Mouse (Mus musculus): ENCODE results near the gene Krt222. TPM values are rescaled to one million over a fixed set of nuclear protein-coding genes. Genes with fewer than 3 reads are reported as not detected.

Gene Krt222
- polyA plus RNA-seq, 1 experiment from 2014 or later = 8.1 TPM

- no peaks in the 10 kb centered on the region for H3K27me3 ChIP-seq (replicated peaks)
- WGBS = 20% methylated on average over 14 of the region's 14 CpGs
- H3K4me3 ChIP-seq = no peak overlapping the region
- H3K9me3 ChIP-seq = no peaks in the 10 kb centered on the region
- no peak for ATAC-seq (replicated peaks)
- H3K36me3 ChIP-seq (replicated peaks) = no peaks in the 10 kb centered on the region
- no peaks in the 10 kb centered on the region for H3K4me1 ChIP-seq
- H3K9ac ChIP-seq = no peak overlapping the region
- H3K27ac ChIP-seq = no peak overlapping the region
- H3K4me2 ChIP-seq = no peak overlapping the region
These were observed 54.7 kb downstream of the Krt222 start for GRCm38 (mm10) chr11:99189154-99189582.

GRCm38 (mm10) chr11:99187348-99187747, 56.5 kb downstream of the Krt222 start:
- H3K27ac ChIP-seq = no peak overlapping the region
- H3K4me3 ChIP-seq = no peak overlapping the region
- H3K9ac ChIP-seq = no peak overlapping the region
- no peaks in the 10 kb centered on the region for H3K36me3 ChIP-seq (replicated peaks)
- no peak overlapping the region for H3K4me2 ChIP-seq
- no peaks in the 10 kb centered on the region for H3K27me3 ChIP-seq (replicated peaks)
- H3K9me3 ChIP-seq = no peaks in the 10 kb centered on the region
- 96% methylated on average over 4 of the region's 4 CpGs for WGBS
- no peak for ATAC-seq (replicated peaks)
- H3K4me1 ChIP-seq = no peaks in the 10 kb centered on the region

GRCm38 (mm10) chr11:99186836-99187235, 57.0 kb downstream of the Krt222 start:
- ATAC-seq (replicated peaks) = no peak
- H3K9ac ChIP-seq = no peak overlapping the region
- H3K9me3 ChIP-seq = no peaks in the 10 kb centered on the region
- WGBS = 76% methylated on average over 2 of the region's 2 CpGs
- no peak overlapping the region for H3K4me2 ChIP-seq
- no peaks in the 10 kb centered on the region for H3K4me1 ChIP-seq
- no peaks in the 10 kb centered on the region for H3K36me3 ChIP-seq (replicated peaks)
- no peaks in the 10 kb centered on the region for H3K27me3 ChIP-seq (replicated peaks)
- H3K27ac ChIP-seq = no peak overlapping the region
- H3K4me3 ChIP-seq = no peak overlapping the region

Other genes starting within 250 kb of the Krt222 start
- gene Top2a, start 219.9 kb downstream of the Krt222 start, polyA plus RNA-seq (2015; fragmentation: Nextera tagmentation; extraction: Ambion mirVana) = 31.8 and 33.9 TPM in 2 replicates
- 136 and 154 TPM in 2 replicates for gene Igfbp4, start 202.8 kb downstream of the Krt222 start, polyA plus RNA-seq (2015; fragmentation: Nextera tagmentation; extraction: Ambion mirVana)
- gene Tns4, start 154.8 kb downstream of the Krt222 start, polyA plus RNA-seq (2015; fragmentation: Nextera tagmentation; extraction: Ambion mirVana) = 0.09 TPM in 1 of 2 replicates, not detected in the other
- 0.09 TPM in 1 of 2 replicates, not detected in the other for gene Ccr7, start 89.0 kb downstream of the Krt222 start, polyA plus RNA-seq (2015; fragmentation: Nextera tagmentation; extraction: Ambion mirVana)
- gene Smarce1, start 13.1 kb downstream of the Krt222 start, polyA plus RNA-seq (2015; fragmentation: Nextera tagmentation; extraction: Ambion mirVana) = 322 and 331 TPM in 2 replicates
- not detected in 2 replicates for gene Krt24, start 41.2 kb upstream of the Krt222 start, polyA plus RNA-seq (2015; fragmentation: Nextera tagmentation; extraction: Ambion mirVana)
- 0.11 and 0.22 TPM in 2 replicates for gene Krt25, start 78.9 kb upstream of the Krt222 start, polyA plus RNA-seq (2015; fragmentation: Nextera tagmentation; extraction: Ambion mirVana)
- 0.14 and 0.22 TPM in 2 replicates for gene Krt26, start 93.9 kb upstream of the Krt222 start, polyA plus RNA-seq (2015; fragmentation: Nextera tagmentation; extraction: Ambion mirVana)
- 0.10 and 0.21 TPM in 2 replicates for gene Krt27, start 107.0 kb upstream of the Krt222 start, polyA plus RNA-seq (2015; fragmentation: Nextera tagmentation; extraction: Ambion mirVana)
- gene Krt28, start 130.8 kb upstream of the Krt222 start, polyA plus RNA-seq (2015; fragmentation: Nextera tagmentation; extraction: Ambion mirVana) = 0.21 and 0.45 TPM in 2 replicates
- gene Krt10, start 145.3 kb upstream of the Krt222 start, polyA plus RNA-seq (2015; fragmentation: Nextera tagmentation; extraction: Ambion mirVana) = 24.4 and 25.0 TPM in 2 replicates
- gene Krt12, start 178.2 kb upstream of the Krt222 start, polyA plus RNA-seq (2015; fragmentation: Nextera tagmentation; extraction: Ambion mirVana) = 0.14 and 0.23 TPM in 2 replicates
- gene Krt20, start 194.1 kb upstream of the Krt222 start, polyA plus RNA-seq (2015; fragmentation: Nextera tagmentation; extraction: Ambion mirVana) = 0.19 and 0.20 TPM in 2 replicates
- 0.18 TPM in 1 of 2 replicates, not detected in the other for gene Krt23, start 249.1 kb upstream of the Krt222 start, polyA plus RNA-seq (2015; fragmentation: Nextera tagmentation; extraction: Ambion mirVana)

Data from midbrain, embryonic 15.5 days (tissue).